Mouse (Mus musculus) left cerebral cortex, adult 8-10 months (tissue): ENCODE data around the gene Tmprss9. TPM values are rescaled to one million over a fixed set of nuclear protein-coding genes. Genes with fewer than 3 reads are reported as not detected.
"Not testable (repeated sequence)": the region's sequence is repeated elsewhere in the genome, so short reads cannot be mapped to it uniquely, and the experiment has no call there.

Experiments used
- DNase-seq, 2 experiments: peaks; one replicate each; pipeline ENCODE4 v3.0.0; 2022; ENCODE audit warnings: low spot score in 2 of 2
- total RNA-seq, 4 experiments: library from RNA; stranded (reverse); gene quantifications; 2 replicates each; pipeline ENCODE4 v1.2.4; 2022

Tmprss9 gene
- total RNA-seq = under 1 TPM; 0.22 to 0.60 (median 0.39) TPM

- no peak for DNase-seq
Measured at GRCm38 (mm10) chr10:80871581-80871980, at the start of gene Tmprss9. Gene Tmprss9, plus strand, starts transcription at chr10:80871848.

GRCm38 (mm10) chr10:80821991-80822390, 49.7 kb upstream of the Tmprss9 start:
- no peak for DNase-seq

DNA sequence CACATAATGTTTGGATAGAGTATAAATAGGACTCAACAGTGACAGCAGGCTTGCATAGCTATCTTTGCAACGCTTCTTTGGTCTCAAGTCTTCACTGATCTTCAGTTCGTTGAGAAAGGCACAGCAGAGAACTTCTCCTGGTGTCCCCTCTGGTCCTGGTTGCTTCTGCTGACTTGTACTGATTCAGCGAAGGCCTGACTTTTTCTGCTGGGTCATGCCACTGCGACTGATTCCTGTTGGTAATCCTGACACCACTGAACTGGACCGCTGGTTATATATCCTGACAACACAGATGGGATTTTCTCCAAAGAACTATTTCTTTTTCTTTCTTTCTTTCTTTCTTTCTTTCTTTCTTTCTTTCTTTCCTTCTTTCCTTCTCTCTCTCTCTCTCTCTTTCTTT, 49.1 kb upstream of the Tmprss9 start:
- no peak for DNase-seq

GRCm38 (mm10) chr10:80823316-80823715, 48.3 kb upstream of the Tmprss9 start:
- DNase-seq = no peak

- DNase-seq = no peak
Measured at GRCm38 (mm10) chr10:80823847-80824643, 47.6 kb upstream of the Tmprss9 start.

DNA sequence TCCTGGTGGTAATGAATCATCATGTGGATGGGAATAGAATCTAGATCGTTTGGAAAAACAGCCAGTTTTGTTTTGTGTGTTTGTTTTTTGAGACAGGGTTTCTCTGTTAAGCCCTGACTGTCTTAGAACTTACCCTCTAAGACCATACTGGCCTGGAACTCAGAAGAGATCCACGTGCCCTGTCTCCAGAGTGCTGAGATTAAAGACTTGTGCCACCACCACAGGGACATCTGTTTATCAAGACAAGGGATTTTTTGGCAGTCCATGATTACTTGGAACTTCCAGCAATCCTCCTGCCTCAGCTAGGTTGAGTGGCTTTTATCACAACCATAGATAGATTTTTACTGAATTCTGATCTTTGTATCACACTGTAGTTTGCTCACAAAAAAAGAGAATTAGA, 46.8 kb upstream of the Tmprss9 start:
- DNase-seq = no peak

GRCm38 (mm10) chr10:80826151-80827062, 45.2 kb upstream of the Tmprss9 start, which contains the start of gene Oaz1:
Gene Oaz1, plus strand, starts transcription at chr10:80826656.
- DNase-seq = peak; percentile 96 to 100

DNA sequence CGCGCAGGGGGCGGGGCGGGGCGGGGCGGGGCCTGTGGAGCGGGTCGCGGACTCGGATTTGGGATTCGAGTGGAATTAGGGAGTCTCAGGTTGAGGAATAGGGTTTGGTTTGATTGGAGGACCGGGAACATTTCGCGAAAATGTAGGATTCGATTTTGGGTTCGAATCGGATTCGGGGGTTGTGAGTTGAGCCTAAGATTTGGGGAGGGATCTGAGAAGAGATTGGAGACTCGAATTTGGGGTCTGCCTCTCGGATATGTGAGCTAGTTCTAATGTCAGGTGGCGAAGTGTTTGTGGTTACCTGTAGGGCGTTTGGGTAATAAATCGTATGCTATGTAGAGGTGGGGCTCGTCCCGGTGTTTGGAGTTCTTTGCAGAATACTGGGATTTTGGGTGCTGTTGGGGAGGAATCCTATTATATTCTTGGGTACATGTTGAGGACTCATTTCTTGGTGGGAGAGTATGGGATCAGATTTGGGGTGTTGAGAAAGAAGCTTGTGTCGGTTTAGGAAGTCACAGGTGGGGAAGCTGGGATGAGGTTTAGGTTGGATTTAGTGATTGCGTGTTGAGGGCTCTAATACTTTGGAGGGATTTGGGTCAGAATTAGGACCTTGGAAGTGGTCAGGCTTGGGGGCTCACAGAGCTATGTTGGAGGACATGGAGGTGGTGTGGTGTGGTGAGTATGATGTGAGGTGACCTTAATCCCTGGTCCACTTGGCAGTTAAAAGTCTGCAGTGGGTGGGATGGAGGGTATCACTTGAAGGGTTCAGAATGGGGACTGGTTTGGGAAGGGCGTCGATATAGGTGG, 44.4 kb upstream of the Tmprss9 start:
- DNase-seq = no peak

- no peak for DNase-seq
Measured at GRCm38 (mm10) chr10:80827870-80828420, 43.7 kb upstream of the Tmprss9 start.

DNA sequence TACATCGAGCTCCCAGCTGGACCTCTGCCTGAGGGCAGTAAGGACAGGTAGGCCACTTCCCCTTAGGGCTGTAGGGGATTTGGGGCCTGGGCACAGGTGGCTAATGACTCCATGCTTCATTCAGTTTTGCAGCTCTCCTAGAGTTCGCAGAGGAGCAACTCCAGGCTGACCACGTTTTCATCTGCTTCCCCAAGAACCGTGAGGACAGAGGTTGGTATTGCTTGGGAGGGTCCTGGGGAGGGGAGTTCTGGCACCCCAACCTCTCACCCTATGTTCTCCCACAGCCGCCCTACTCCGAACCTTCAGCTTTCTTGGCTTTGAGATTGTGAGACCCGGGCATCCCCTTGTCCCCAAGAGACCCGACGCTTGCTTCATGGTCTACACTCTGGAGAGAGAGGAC, 43.1 kb upstream of the Tmprss9 start:
- DNase-seq = not testable (repeated sequence)

- no peak for DNase-seq
Measured at GRCm38 (mm10) chr10:80829359-80830278, 42.0 kb upstream of the Tmprss9 start.

DNA sequence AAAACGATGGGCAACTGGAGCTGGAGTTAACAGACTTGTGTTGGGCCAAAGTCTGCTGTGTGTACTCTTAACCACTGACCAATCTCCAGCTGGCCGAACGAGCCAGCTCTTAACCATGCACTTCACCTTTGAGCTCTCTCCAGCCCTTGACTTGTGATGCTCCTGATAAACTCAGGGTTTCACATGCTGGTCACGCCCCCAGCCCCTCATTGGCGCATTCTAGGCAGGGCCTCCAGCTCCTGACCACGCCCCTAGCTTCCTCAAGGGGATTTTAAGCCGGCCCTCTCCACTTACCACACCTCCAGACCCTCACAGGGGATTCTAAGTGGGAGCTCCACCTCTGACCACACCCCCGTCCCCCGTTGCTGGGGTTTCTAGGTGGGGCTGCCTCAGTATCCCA, 40.5 kb upstream of the Tmprss9 start:
- no peak for DNase-seq

GRCm38 (mm10) chr10:80832818-80833217, 38.8 kb upstream of the Tmprss9 start:
- DNase-seq = no peak

DNA sequence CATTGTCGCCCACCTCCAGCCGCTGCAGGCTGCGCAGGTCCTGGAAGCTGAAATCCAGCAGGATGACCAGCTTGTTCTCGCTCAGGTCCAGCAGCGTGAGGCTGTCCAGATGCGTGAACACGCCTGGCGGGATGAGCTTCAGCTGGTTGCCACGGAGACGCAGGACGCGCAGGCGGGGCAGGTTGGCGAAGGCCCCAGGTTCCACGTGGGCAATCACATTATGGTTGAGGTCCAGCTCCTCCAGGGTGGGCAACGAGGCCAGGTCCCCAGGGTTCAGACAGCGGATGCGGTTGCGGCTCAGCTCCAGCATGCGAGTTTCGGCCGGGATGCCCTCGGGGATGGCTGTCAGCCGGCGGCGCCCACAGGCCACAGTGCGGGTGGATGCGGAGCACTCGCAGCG, 36.0 kb upstream of the Tmprss9 start:
- no peak for DNase-seq

- no peak for DNase-seq
Measured at GRCm38 (mm10) chr10:80836949-80837379, 34.7 kb upstream of the Tmprss9 start.

DNA sequence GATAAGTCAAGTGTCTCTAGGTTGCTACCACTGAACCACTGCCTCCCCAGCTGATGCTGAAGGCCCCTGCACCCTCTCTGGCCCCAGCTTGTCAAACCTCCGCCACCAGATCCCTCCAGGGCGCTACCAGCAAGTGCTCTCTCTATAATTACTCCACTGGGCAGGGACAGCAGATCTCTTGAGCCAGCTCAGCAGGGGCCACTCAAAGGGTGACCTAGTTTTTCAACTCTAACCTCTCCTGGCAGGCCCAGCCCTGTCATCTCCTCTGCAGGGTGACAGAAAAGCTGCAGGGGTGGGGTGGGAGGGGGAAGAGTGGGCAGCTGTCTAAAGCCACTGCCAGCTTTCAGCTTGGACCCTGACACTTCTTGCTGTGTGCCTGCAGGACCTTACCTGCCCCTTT, 33.8 kb upstream of the Tmprss9 start:
- DNase-seq = no peak

DNA sequence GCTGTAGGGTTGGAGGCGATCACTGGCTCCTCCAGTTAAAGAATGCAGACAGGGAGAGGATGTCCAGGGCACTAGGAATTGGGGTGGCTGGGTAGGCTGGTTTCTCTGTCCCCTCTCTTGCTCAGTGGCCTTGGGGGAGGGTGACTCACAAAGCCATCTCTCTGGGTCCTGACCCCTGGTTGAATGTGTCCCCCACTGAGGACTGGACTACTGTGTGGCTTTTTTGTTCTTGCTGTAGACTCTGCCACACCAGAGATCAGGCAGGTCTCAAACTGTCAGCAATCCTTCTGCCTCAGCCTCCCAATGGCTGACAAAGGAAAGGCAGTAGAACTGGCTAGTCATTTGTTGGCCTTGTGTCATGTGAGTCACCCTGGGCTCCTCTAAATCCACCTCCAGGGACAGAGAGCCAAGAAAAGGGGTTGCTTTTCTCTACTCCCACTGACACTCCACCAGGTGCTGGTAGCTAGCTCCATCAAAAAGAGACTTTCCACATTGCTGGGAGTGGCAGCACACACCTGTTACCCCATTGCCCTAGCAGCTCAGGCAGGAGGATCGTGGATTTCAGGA, 33.2 kb upstream of the Tmprss9 start:
- no peak for DNase-seq

GRCm38 (mm10) chr10:80839848-80840247, 31.8 kb upstream of the Tmprss9 start:
- DNase-seq = no peak

- no peak for DNase-seq
Measured at GRCm38 (mm10) chr10:80841685-80842084, 30.0 kb upstream of the Tmprss9 start.

DNA sequence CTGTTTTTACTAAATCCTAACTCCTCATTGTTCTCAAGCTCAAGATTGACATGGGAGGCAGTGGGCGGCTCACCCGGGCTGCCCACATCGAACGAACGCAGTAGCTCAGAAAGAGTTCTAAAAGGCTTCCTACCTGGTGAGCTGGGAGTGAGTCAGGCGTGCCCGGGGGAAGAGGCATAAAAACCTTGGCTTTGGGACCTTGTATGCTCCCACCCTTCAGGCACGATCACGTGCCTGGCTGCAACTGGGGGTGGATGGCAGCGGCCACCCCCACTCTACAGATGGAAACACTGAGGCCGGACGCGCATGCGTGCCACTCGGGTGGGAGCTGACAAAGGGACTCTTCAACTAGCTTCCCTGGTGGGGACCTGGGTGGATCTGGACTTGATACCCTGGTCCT, 29.3 kb upstream of the Tmprss9 start:
- DNase-seq = peak in 1 of 2 experiments; percentile 67
